In the genomic region with DNA sequence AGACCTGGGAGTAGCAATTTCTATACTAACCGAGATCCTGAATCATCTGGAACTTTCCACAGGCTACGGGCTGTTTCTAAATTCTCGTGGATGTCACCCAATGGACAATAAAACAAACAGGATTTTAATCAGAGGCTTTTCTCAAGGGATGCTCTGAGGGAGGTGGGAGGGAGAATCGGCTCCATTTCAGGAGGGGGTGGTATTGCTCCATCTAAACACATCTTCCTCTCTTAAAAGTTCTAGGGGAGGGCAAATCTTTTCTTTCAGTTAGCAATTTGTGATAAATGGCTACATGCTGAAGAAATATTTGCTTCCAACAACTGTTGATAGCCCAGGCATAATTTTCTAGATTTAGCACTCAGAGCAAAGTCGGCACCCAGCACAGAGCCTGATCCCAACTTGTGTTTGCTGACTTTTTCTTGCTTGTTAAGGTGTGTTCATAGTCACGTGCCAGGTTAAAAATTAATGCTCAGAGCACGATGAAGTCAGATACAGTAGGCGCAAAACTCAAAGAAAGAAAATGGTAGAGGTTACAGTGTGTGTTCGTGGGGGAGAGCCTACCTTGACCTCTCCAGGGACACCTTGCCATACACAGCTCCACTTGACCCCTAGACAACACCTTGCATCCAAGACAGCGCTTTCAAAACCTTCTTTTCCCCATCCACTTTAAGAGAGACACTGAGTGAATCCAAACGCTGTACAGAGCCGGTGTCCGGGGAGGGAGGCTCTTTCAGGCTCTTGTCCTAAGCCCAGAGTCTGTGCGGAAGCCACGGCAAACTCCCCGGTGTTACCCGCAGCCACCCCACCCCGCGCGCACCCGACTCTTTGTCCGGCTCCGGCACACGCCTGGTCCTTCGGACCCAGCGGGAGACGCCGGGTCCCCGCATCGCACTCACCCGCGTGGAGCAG, we compare ENCODE assay signal across 8 mouse cellular contexts. TPM values are rescaled to one million over a fixed set of nuclear protein-coding genes. Genes with fewer than 3 reads are reported as not detected.
DNase-seq lines count a peak whose midpoint lies in the region; ATAC-seq and TF ChIP-seq lines count a peak whose summit lies in the region.

No protein-coding gene starts in this region.

- DNase-seq in spleen, adult 2 months (ENCODE audit: low read depth in 1 of 2, low spot score in 2 of 2) = no peak
- DNase-seq in spleen, adult 12 weeks (ENCODE audit: low spot score) = no peak
- DNase-seq in kidney, postnatal 25 days = peak; percentile 40 to 43
- DNase-seq in adrenal gland, adult 2 months = no peak
- no peak for DNase-seq in testis, postnatal 14 days (ENCODE audit: low spot score)

- peak overlapping the region; percentile 79 for H3K9ac ChIP-seq in forebrain, embryonic 16.5 days (replicated peaks; ENCODE audit: low read depth, low read length)
- peak overlapping the region; percentile 64 for H3K9ac ChIP-seq in neural tube, embryonic 15.5 days (replicated peaks)

- H3K4me3 ChIP-seq in spleen, adult 2 months (ENCODE audit: extremely low read depth, insufficient read depth, insufficient read length) = peak overlapping the region; percentile 6; the same call in 1 of the 2 replicates
- peak overlapping the region; percentile 74 for H3K4me3 ChIP-seq in forebrain, embryonic 16.5 days (replicated peaks; ENCODE audit: low read length)
- H3K4me3 ChIP-seq in neural tube, embryonic 15.5 days (replicated peaks) = peak overlapping the region; percentile 67

- no peak overlapping the region for H3K27ac ChIP-seq in spleen, adult 2 months (ENCODE audit: insufficient read depth, low read length)
- no peak overlapping the region for H3K27ac ChIP-seq in forebrain, embryonic 16.5 days (ENCODE audit: low read length)
- no peak overlapping the region for H3K27ac ChIP-seq in neural tube, embryonic 15.5 days (replicated peaks)

- H3K4me1 ChIP-seq in spleen, adult 2 months (ENCODE audit: control insufficient read depth, insufficient read depth, insufficient read length) = no peaks in the 10 kb centered on the region; the same call in 1 of the 2 replicates
- H3K4me1 ChIP-seq in forebrain, embryonic 16.5 days (replicated peaks; ENCODE audit: control insufficient read depth, insufficient read depth, low read length) = peaks cover 14% of the 10 kb centered on the region
- H3K4me1 ChIP-seq in neural tube, embryonic 15.5 days = peaks cover 15% of the 10 kb centered on the region

- TF ChIP-seq CTCF in spleen, adult 2 months (IDR thresholded peaks at IDR 0.05; ENCODE audit: extremely low read depth, insufficient read depth, insufficient read length, insufficient replicate concordance) = no peak

- no peak for ATAC-seq in forebrain, embryonic 16.5 days
- no peak; the same call in 1 of the 2 replicates for ATAC-seq in neural tube, embryonic 15.5 days (ENCODE audit: low FRiP score)
- ATAC-seq in monocyte, adult 5-6 weeks (replicated peaks; ENCODE audit: insufficient number of reproducible peaks, low FRiP score, low TSS enrichment, poor library complexity, severe bottlenecking) = no peak

- WGBS in spleen, adult 2 months = 13% methylated on average over 32 of the region's 32 CpGs
- 7% methylated on average over 31 of the region's 32 CpGs for WGBS in forebrain, embryonic 16.5 days
- 7% methylated on average over 32 of the region's 32 CpGs for WGBS in neural tube, embryonic 15.5 days

- no peak for TF ChIP-seq POLR2A in spleen, adult 2 months (IDR thresholded peaks at IDR 0.05; ENCODE audit: low read depth, low read length)

- no peaks in the 10 kb centered on the region for H3K9me3 ChIP-seq in forebrain, embryonic 16.5 days (ENCODE audit: control insufficient read depth, low read length)
- H3K9me3 ChIP-seq in neural tube, embryonic 15.5 days (replicated peaks) = no peaks in the 10 kb centered on the region

- H3K27me3 ChIP-seq in spleen, adult 2 months (ENCODE audit: control insufficient read depth, insufficient read depth, low read length) = peaks cover 6% of the 10 kb centered on the region; the same call in 1 of the 2 replicates
- no peaks in the 10 kb centered on the region; the same call in 1 of the 2 replicates for H3K27me3 ChIP-seq in forebrain, embryonic 16.5 days (replicated peaks; ENCODE audit: control insufficient read depth, insufficient read depth, low read length)
- 0 out of 2 replicates have a peak, but pooled peaks cover 3% of the 10 kb centered on the region for H3K27me3 ChIP-seq in neural tube, embryonic 15.5 days (replicated peaks)

- no peaks in the 10 kb centered on the region for H3K36me3 ChIP-seq in spleen, adult 2 months (ENCODE audit: control insufficient read depth, insufficient read depth, low read length)
- no peaks in the 10 kb centered on the region for H3K36me3 ChIP-seq in forebrain, embryonic 16.5 days (ENCODE audit: control insufficient read depth, insufficient read depth)
- H3K36me3 ChIP-seq in neural tube, embryonic 15.5 days = no peaks in the 10 kb centered on the region

- peak overlapping the region; percentile 100 for H3K4me2 ChIP-seq in forebrain, embryonic 16.5 days (ENCODE audit: low read length)
- peak overlapping the region; percentile 99 for H3K4me2 ChIP-seq in neural tube, embryonic 15.5 days

RNA-seq across cellular contexts. Expression of gene Prss23, which starts 10.2 kb away (rescaled TPM):
- polyA plus RNA-seq in spleen, adult 2 months (2012; rRNA removed) = 24.2 and 26.2 TPM in 2 replicates
- 8.6 and 13.1 TPM in 2 replicates for polyA plus RNA-seq in forebrain, embryonic 16.5 days (2015; fragmentation: Nextera tagmentation; extraction: Ambion mirVana)
- polyA plus RNA-seq in neural tube, embryonic 15.5 days (2015; fragmentation: Nextera tagmentation; extraction: Ambion mirVana) = 15.5 and 27.6 TPM in 2 replicates
- not detected in 3 replicates for total RNA-seq in monocyte, adult 5-6 weeks (2017)
- 10 to 100 TPM; 18.5 to 29.8 TPM for total RNA-seq in adrenal gland, adult 2 months (2021)
- polyA plus RNA-seq in adrenal gland, adult 2 months (2012; rRNA removed) = 21.9 and 27.7 TPM in 2 replicates

Comparison
In these comparisons a context has a peak if more than half of its experiments do, and no peak if none do; other contexts are left out.
1. DNase-seq: peak in kidney, postnatal 25 days (2 of 2); none in spleen, adult 2 months (0 of 2), spleen, adult 12 weeks (single experiment), adrenal gland, adult 2 months (single experiment) and testis, postnatal 14 days (single experiment).
2. H3K4me3 ChIP-seq: peak in every context shown above with its lines; median percentile 74 in forebrain, embryonic 16.5 days; 67 in neural tube, embryonic 15.5 days; 6 in spleen, adult 2 months.